Mouse (Mus musculus): ENCODE data around the gene Crtac1. TPM values are rescaled to one million over a fixed set of nuclear protein-coding genes. Genes with fewer than 3 reads are reported as not detected.

Gene Crtac1
- polyA plus RNA-seq, 1 experiment from 2014 or later, result 78.4 TPM

DNA sequence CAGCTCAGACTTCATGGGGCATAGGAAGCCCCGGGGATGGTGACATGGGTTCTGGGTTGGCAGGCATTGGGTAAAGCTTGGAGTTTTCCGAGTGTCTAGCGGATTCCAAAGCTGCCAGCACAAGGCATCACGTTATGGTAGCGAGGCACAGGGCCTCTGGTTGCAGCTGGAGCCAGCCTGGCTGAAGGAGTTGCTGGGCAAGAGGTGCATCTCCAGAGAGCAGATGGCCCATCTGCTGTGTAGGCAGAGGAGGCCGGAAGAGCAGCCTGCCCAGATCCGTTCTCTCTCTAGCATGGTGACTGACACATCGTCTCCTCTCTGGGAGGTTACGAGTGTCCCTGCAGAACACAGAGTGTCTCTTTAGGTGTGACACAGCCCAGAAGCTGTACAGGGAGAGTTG lies 103.4 kb downstream of the Crtac1 start:
- H3K9me3 ChIP-seq (ENCODE audit: control insufficient read depth, low read length), result no peaks in the 10 kb centered on the region
- no peaks in the 10 kb centered on the region for H3K27me3 ChIP-seq (ENCODE audit: control insufficient read depth, insufficient read depth, low read length)
- no peak for ATAC-seq (ENCODE audit: low read depth)
- H3K4me3 ChIP-seq (ENCODE audit: low read depth, low read length), result no peak overlapping the region
- whole genome bisulfite sequencing, result 69% methylated on average over 9 of the region's 9 CpGs
- H3K4me1 ChIP-seq (ENCODE audit: control insufficient read depth, insufficient read depth, low read length), result peaks cover 9% of the 10 kb centered on the region; the same call in 1 of the 2 replicates
- H3K9ac ChIP-seq (replicated peaks; ENCODE audit: low read depth, low read length), result no peak overlapping the region
- no peak overlapping the region for H3K4me2 ChIP-seq (ENCODE audit: low read depth, low read length)
- H3K27ac ChIP-seq (ENCODE audit: low read depth, low read length), result no peak overlapping the region
- H3K36me3 ChIP-seq (ENCODE audit: control insufficient read depth, insufficient read depth, low read length), result no peaks in the 10 kb centered on the region; the same call in 1 of the 2 replicates

GRCm38 (mm10) chr19:42325894-42326293 lies 105.7 kb downstream of the Crtac1 start:
- no peak overlapping the region for H3K9ac ChIP-seq (replicated peaks; ENCODE audit: low read depth, low read length)
- 0 out of 2 replicates have a peak, but pooled peaks cover 3% of the 10 kb centered on the region for H3K4me1 ChIP-seq (ENCODE audit: control insufficient read depth, insufficient read depth, low read length)
- no peak overlapping the region for H3K27ac ChIP-seq (ENCODE audit: low read depth, low read length)
- no peak overlapping the region for H3K4me3 ChIP-seq (ENCODE audit: low read depth, low read length)
- ATAC-seq (ENCODE audit: low read depth), result no peak
- H3K4me2 ChIP-seq (ENCODE audit: low read depth, low read length), result no peak overlapping the region
- no peaks in the 10 kb centered on the region for H3K9me3 ChIP-seq (ENCODE audit: control insufficient read depth, low read length)
- 9% methylated on average over 11 of the region's 11 CpGs for WGBS
- H3K36me3 ChIP-seq (ENCODE audit: control insufficient read depth, insufficient read depth, low read length), result no peaks in the 10 kb centered on the region
- no peaks in the 10 kb centered on the region for H3K27me3 ChIP-seq (ENCODE audit: control insufficient read depth, insufficient read depth, low read length)

- H3K4me2 ChIP-seq (ENCODE audit: low read depth, low read length), result no peak overlapping the region
- no peak for ATAC-seq (ENCODE audit: low read depth)
- H3K9me3 ChIP-seq (ENCODE audit: control insufficient read depth, low read length), result no peaks in the 10 kb centered on the region
- H3K27ac ChIP-seq (ENCODE audit: low read depth, low read length), result no peak overlapping the region
- no peak overlapping the region for H3K9ac ChIP-seq (replicated peaks; ENCODE audit: low read depth, low read length)
- H3K4me1 ChIP-seq (ENCODE audit: control insufficient read depth, insufficient read depth, low read length), result peaks cover 17% of the 10 kb centered on the region
- H3K4me3 ChIP-seq (ENCODE audit: low read depth, low read length), result no peak overlapping the region
- H3K36me3 ChIP-seq (ENCODE audit: control insufficient read depth, insufficient read depth, low read length), result no peaks in the 10 kb centered on the region
- no peaks in the 10 kb centered on the region for H3K27me3 ChIP-seq (ENCODE audit: control insufficient read depth, insufficient read depth, low read length)
- 52% methylated on average over 12 of the region's 12 CpGs for WGBS
Observed at GRCm38 (mm10) chr19:42322357-42323090, 109.1 kb downstream of the Crtac1 start.

DNA sequence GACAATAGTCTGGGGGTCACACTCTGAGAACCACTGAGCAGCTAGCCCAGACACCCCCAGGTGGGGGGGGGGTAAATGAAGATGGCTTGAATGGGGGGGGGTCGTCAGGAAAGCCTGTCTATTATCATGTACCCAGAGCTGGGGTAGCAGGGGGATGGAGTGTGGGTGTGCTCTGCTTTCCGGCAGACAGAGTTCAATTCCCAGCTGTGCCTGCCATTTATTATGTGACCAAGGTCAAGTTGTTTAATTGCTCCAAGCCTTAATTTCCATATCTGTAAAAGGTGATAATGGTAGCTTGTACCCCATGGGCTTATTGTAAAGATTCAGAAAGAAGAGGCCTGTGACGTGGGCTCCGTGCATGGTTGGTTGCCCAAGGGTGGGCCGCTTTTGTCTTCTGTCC lies 109.6 kb downstream of the Crtac1 start:
- Histone ChIP-seq H3K4me2 (ENCODE audit: low read depth, low read length) (no peak overlapping the region), H3K9ac (replicated peaks; ENCODE audit: low read depth, low read length) (no peak overlapping the region), H3K9me3 (ENCODE audit: control insufficient read depth, low read length) (no peaks in the 10 kb centered on the region), H3K4me1 (ENCODE audit: control insufficient read depth, insufficient read depth, low read length) (peaks cover 23% of the 10 kb centered on the region), H3K36me3 (ENCODE audit: control insufficient read depth, insufficient read depth, low read length) (no peaks in the 10 kb centered on the region), H3K4me3 (ENCODE audit: low read depth, low read length) (no peak overlapping the region), H3K27ac (ENCODE audit: low read depth, low read length) (no peak overlapping the region), H3K27me3 (ENCODE audit: control insufficient read depth, insufficient read depth, low read length) (no peaks in the 10 kb centered on the region)
- 29% methylated on average over 5 of the region's 5 CpGs for WGBS
- ATAC-seq (ENCODE audit: low read depth), result no peak

GRCm38 (mm10) chr19:42317648-42318425 lies 113.7 kb downstream of the Crtac1 start:
- H3K9ac ChIP-seq (replicated peaks; ENCODE audit: low read depth, low read length), result no peak overlapping the region; the same call in 1 of the 2 replicates
- H3K36me3 ChIP-seq (ENCODE audit: control insufficient read depth, insufficient read depth, low read length), result no peaks in the 10 kb centered on the region
- no peak for ATAC-seq (ENCODE audit: low read depth)
- 41% methylated on average over 18 of the region's 18 CpGs for WGBS
- 0 out of 2 replicates have a peak overlapping the region, but pooled peaks have one; percentile 9 for H3K4me2 ChIP-seq (ENCODE audit: low read depth, low read length)
- no peak overlapping the region for H3K4me3 ChIP-seq (ENCODE audit: low read depth, low read length)
- H3K27me3 ChIP-seq (ENCODE audit: control insufficient read depth, insufficient read depth, low read length), result no peaks in the 10 kb centered on the region
- H3K27ac ChIP-seq (ENCODE audit: low read depth, low read length), result peak overlapping the region; percentile 79
- H3K4me1 ChIP-seq (ENCODE audit: control insufficient read depth, insufficient read depth, low read length), result peaks cover 33% of the 10 kb centered on the region
- no peaks in the 10 kb centered on the region for H3K9me3 ChIP-seq (ENCODE audit: control insufficient read depth, low read length)

- Histone ChIP-seq H3K9ac (replicated peaks; ENCODE audit: low read depth, low read length) (no peak overlapping the region), H3K27ac (ENCODE audit: low read depth, low read length) (peak overlapping the region; percentile 65), H3K4me2 (ENCODE audit: low read depth, low read length) (no peak overlapping the region), H3K4me3 (ENCODE audit: low read depth, low read length) (no peak overlapping the region), H3K27me3 (ENCODE audit: control insufficient read depth, insufficient read depth, low read length) (no peaks in the 10 kb centered on the region), H3K9me3 (ENCODE audit: control insufficient read depth, low read length) (no peaks in the 10 kb centered on the region), H3K36me3 (ENCODE audit: control insufficient read depth, insufficient read depth, low read length) (no peaks in the 10 kb centered on the region), H3K4me1 (ENCODE audit: control insufficient read depth, insufficient read depth, low read length) (peaks cover 33% of the 10 kb centered on the region)
- peak; percentile 52 for ATAC-seq (ENCODE audit: low read depth)
- WGBS, result 20% methylated on average over 8 of the region's 8 CpGs
Observed at GRCm38 (mm10) chr19:42316998-42317397, 114.6 kb downstream of the Crtac1 start.

- no peak overlapping the region for H3K9ac ChIP-seq (replicated peaks; ENCODE audit: low read depth, low read length)
- H3K9me3 ChIP-seq (ENCODE audit: control insufficient read depth, low read length), result no peaks in the 10 kb centered on the region
- 63% methylated on average over 2 of the region's 2 CpGs for WGBS
- ATAC-seq (ENCODE audit: low read depth), result peak; percentile 35; the same call in 1 of the 2 replicates
- H3K4me1 ChIP-seq (ENCODE audit: control insufficient read depth, insufficient read depth, low read length), result peaks cover 33% of the 10 kb centered on the region
- no peaks in the 10 kb centered on the region for H3K36me3 ChIP-seq (ENCODE audit: control insufficient read depth, insufficient read depth, low read length)
- no peaks in the 10 kb centered on the region for H3K27me3 ChIP-seq (ENCODE audit: control insufficient read depth, insufficient read depth, low read length)
- peak overlapping the region; percentile 65 for H3K27ac ChIP-seq (ENCODE audit: low read depth, low read length)
- no peak overlapping the region for H3K4me2 ChIP-seq (ENCODE audit: low read depth, low read length)
- H3K4me3 ChIP-seq (ENCODE audit: low read depth, low read length), result no peak overlapping the region
Observed at GRCm38 (mm10) chr19:42316525-42316924, 115.1 kb downstream of the Crtac1 start.

- Histone ChIP-seq H3K36me3 (ENCODE audit: control insufficient read depth, insufficient read depth, low read length) (no peaks in the 10 kb centered on the region), H3K27me3 (ENCODE audit: control insufficient read depth, insufficient read depth, low read length) (no peaks in the 10 kb centered on the region), H3K4me2 (ENCODE audit: low read depth, low read length) (no peak overlapping the region), H3K9me3 (ENCODE audit: control insufficient read depth, low read length) (no peaks in the 10 kb centered on the region), H3K4me3 (ENCODE audit: low read depth, low read length) (no peak overlapping the region), H3K9ac (replicated peaks; ENCODE audit: low read depth, low read length) (0 out of 2 replicates have a peak overlapping the region, but pooled peaks have one; percentile 12), H3K4me1 (ENCODE audit: control insufficient read depth, insufficient read depth, low read length) (peaks cover 33% of the 10 kb centered on the region), H3K27ac (ENCODE audit: low read depth, low read length) (peak overlapping the region; percentile 65)
- ATAC-seq (ENCODE audit: low read depth), result peak; percentile 66
- WGBS, result 0% methylated on average over 1 of the region's 1 CpGs
Observed at GRCm38 (mm10) chr19:42315914-42316313, 115.7 kb downstream of the Crtac1 start.

All from neural tube, embryonic 14.5 days (tissue).